In the genomic region with DNA sequence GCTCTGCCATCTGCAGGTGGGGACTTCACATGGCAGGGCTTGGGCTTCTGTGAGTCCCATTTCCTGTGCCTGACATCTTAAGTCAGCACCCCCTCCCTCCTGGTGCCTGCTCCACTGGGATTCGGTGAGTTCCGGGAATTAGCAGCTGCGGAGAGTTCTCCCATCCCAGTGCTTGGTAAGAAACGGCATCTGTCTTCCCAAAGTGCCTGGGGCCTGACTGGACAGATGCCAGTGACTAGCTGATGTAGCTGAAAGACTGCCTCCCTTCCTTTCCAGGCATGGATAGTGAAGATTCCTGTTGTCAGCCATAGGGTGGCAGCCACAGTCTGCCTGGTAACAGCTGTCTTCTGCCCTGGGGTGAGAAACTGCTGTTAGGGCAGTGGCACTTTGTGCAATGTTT, we compare ENCODE assay signal across 10 mouse cellular contexts. TPM values are rescaled to one million over a fixed set of nuclear protein-coding genes. Genes with fewer than 3 reads are reported as not detected.
DNase-seq lines count a peak whose midpoint lies in the region; ATAC-seq and TF ChIP-seq lines count a peak whose summit lies in the region.
"Had no signal": no experiment of that assay in that cellular context is flagged by ENCODE, and none has a peak within 500 bp of the region (broad histone marks: within the 10 kb centered on the region; RNA-seq: fewer than 3 reads in every experiment).

No protein-coding gene starts in this region.

- intact Hi-C loops in gastrocnemius, postnatal 36 days (cut with DNase I) = no loop called here
- intact Hi-C loops in left cerebral cortex, postnatal 36 days (cut with DNase I) = loop anchor here (2.0 kb wide), 1 partner anchor 29 kb away; no protein-coding TSS in a partner anchor

- H3K4me2 ChIP-seq in forebrain, postnatal 0 days (ENCODE audit: low read depth) = no peak overlapping the region

- WGBS in forebrain, postnatal 0 days = 6% methylated on average over 4 of the region's 4 CpGs

- H3K27ac ChIP-seq in forebrain, postnatal 0 days (ENCODE audit: low read depth, low read length) = no peak overlapping the region

- H3K9me3 ChIP-seq in forebrain, postnatal 0 days (ENCODE audit: low read length) = no peaks in the 10 kb centered on the region

- H3K36me3 ChIP-seq in forebrain, postnatal 0 days (ENCODE audit: insufficient read depth) = no peaks in the 10 kb centered on the region

- H3K4me1 ChIP-seq in forebrain, postnatal 0 days (ENCODE audit: insufficient read depth) = 0 out of 2 replicates have a peak, but pooled peaks cover 5% of the 10 kb centered on the region

- no peak overlapping the region for H3K4me3 ChIP-seq in forebrain, postnatal 0 days (ENCODE audit: low read depth, low read length)

- peak; percentile 57 for ATAC-seq in forebrain, postnatal 0 days

- peak; percentile 30 for DNase-seq in gastrocnemius, postnatal 10 days
- DNase-seq in gastrocnemius, postnatal 36 days = no peak
- DNase-seq in Muller cell, postnatal 12 days (ENCODE audit: inconsistent ontology term) = peak; percentile 47
- DNase-seq in forebrain, postnatal 0 days = peak; percentile 75
- DNase-seq in left cerebral cortex, postnatal 36 days (ENCODE audit: low spot score in 2 of 2) = peak; percentile 68 to 75
- no peak for DNase-seq in ovary, adult 18-20 months (ENCODE audit: low spot score)
- no peak for DNase-seq in thymus, postnatal 0 days (ENCODE audit: low spot score)
- DNase-seq in adrenal gland, adult 2 months = no peak

- H3K27me3 ChIP-seq in forebrain, postnatal 0 days (ENCODE audit: insufficient read depth, low read length) = 0 out of 2 replicates have a peak, but pooled peaks cover 8% of the 10 kb centered on the region

- H3K9ac ChIP-seq in forebrain, postnatal 0 days = no peak overlapping the region

- peak; percentile 57 for TF ChIP-seq CTCF in forebrain, postnatal 0 days (IDR thresholded peaks at IDR 0.05; ENCODE audit: low read depth)

RNA-seq across cellular contexts. Expression of gene Kcnt1, which starts 1.9 kb away (rescaled TPM):
- total RNA-seq in gastrocnemius, postnatal 10 days (2021) = under 1 TPM; 0.12 to 0.34 TPM
- total RNA-seq in gastrocnemius, postnatal 36 days (2021) = under 1 TPM in 1 of 2 experiments, not detected in 1; 0.20 TPM
- total RNA-seq in forebrain, postnatal 0 days (2014; rRNA removed) = 27.1 and 35.6 TPM in 2 replicates
- 8.1 and 11.2 TPM in 2 replicates for polyA plus RNA-seq in forebrain, postnatal 0 days (2015; fragmentation: Nextera tagmentation; extraction: Ambion mirVana)
- total RNA-seq in left cerebral cortex, postnatal 36 days (2021) = 100 to 1,000 TPM; 100 to 155 TPM
- polyA plus RNA-seq in thymus, postnatal 0 days (2015; fragmentation: Nextera tagmentation; extraction: Ambion mirVana) = 0.14 and 0.18 TPM in 2 replicates
- total RNA-seq in adrenal gland, adult 2 months (2021) = 1 to 10 TPM; 1.9 to 2.9 TPM
- polyA plus RNA-seq in adrenal gland, adult 2 months (2012; rRNA removed) = 11.8 and 21.4 TPM in 2 replicates
- total RNA-seq: common myeloid progenitor, adult 5-6 weeks had no signal

RNA-seq across cellular contexts. Expression of gene Sohlh1, which starts 18.4 kb away (rescaled TPM):
- total RNA-seq in gastrocnemius, postnatal 10 days (2021) = not detected
- total RNA-seq in gastrocnemius, postnatal 36 days (2021) = not detected
- not detected in 2 replicates for total RNA-seq in forebrain, postnatal 0 days (2014; rRNA removed)
- not detected in 2 replicates for polyA plus RNA-seq in forebrain, postnatal 0 days (2015; fragmentation: Nextera tagmentation; extraction: Ambion mirVana)
- total RNA-seq in left cerebral cortex, postnatal 36 days (2021) = not detected
- 0.19 and 0.25 TPM in 2 replicates for polyA plus RNA-seq in thymus, postnatal 0 days (2015; fragmentation: Nextera tagmentation; extraction: Ambion mirVana)
- total RNA-seq in adrenal gland, adult 2 months (2021) = not detected
- not detected in 2 replicates for polyA plus RNA-seq in adrenal gland, adult 2 months (2012; rRNA removed)
- total RNA-seq: common myeloid progenitor, adult 5-6 weeks had no signal
- polyA plus RNA-seq: intestine, embryonic 14.5 days had no signal

RNA-seq across cellular contexts. Expression of gene Lcn9, which starts 42.5 kb away (rescaled TPM):
- not detected for total RNA-seq in gastrocnemius, postnatal 10 days (2021)
- total RNA-seq in gastrocnemius, postnatal 36 days (2021) = not detected
- not detected in 2 replicates for total RNA-seq in forebrain, postnatal 0 days (2014; rRNA removed)
- not detected in 2 replicates for polyA plus RNA-seq in forebrain, postnatal 0 days (2015; fragmentation: Nextera tagmentation; extraction: Ambion mirVana)
- total RNA-seq in left cerebral cortex, postnatal 36 days (2021) = not detected
- 0.17 TPM in 1 of 2 replicates, not detected in the other for polyA plus RNA-seq in thymus, postnatal 0 days (2015; fragmentation: Nextera tagmentation; extraction: Ambion mirVana)
- total RNA-seq in adrenal gland, adult 2 months (2021) = not detected
- not detected in 2 replicates for polyA plus RNA-seq in adrenal gland, adult 2 months (2012; rRNA removed)
- total RNA-seq: common myeloid progenitor, adult 5-6 weeks had no signal
- polyA plus RNA-seq: intestine, embryonic 14.5 days had no signal

RNA-seq across cellular contexts. Expression of gene Glt6d1, which starts 49.8 kb away (rescaled TPM):
- not detected for total RNA-seq in gastrocnemius, postnatal 10 days (2021)
- total RNA-seq in gastrocnemius, postnatal 36 days (2021) = not detected
- total RNA-seq in forebrain, postnatal 0 days (2014; rRNA removed) = not detected in 2 replicates
- polyA plus RNA-seq in forebrain, postnatal 0 days (2015; fragmentation: Nextera tagmentation; extraction: Ambion mirVana) = not detected in 2 replicates
- not detected for total RNA-seq in left cerebral cortex, postnatal 36 days (2021)
- not detected in 2 replicates for polyA plus RNA-seq in thymus, postnatal 0 days (2015; fragmentation: Nextera tagmentation; extraction: Ambion mirVana)
- total RNA-seq in adrenal gland, adult 2 months (2021) = not detected
- polyA plus RNA-seq in adrenal gland, adult 2 months (2012; rRNA removed) = not detected in 2 replicates
- total RNA-seq: common myeloid progenitor, adult 5-6 weeks had no signal
- polyA plus RNA-seq: intestine, embryonic 14.5 days had no signal

Comparison
In these comparisons a context has a peak if more than half of its experiments do, and no peak if none do; other contexts are left out.
1. DNase-seq: peak in gastrocnemius, postnatal 10 days (single experiment), Muller cell, postnatal 12 days (single experiment), forebrain, postnatal 0 days (single experiment) and left cerebral cortex, postnatal 36 days (2 of 2); none in gastrocnemius, postnatal 36 days (0 of 2), ovary, adult 18-20 months (single experiment), thymus, postnatal 0 days (single experiment) and adrenal gland, adult 2 months (single experiment).